Mouse (Mus musculus) urinary bladder, postnatal 14 days (tissue): ENCODE results near the gene Alkbh4.
"Not testable (repeated sequence)": the region's sequence is repeated elsewhere in the genome, so short reads cannot be mapped to it uniquely, and the experiment has no call there.

Experiments
- DNase-seq: peaks from one replicate; pipeline ENCODE4 v3.0.0; 2021; ENCODE audit warnings: low spot score

Alkbh4 gene

DNA sequence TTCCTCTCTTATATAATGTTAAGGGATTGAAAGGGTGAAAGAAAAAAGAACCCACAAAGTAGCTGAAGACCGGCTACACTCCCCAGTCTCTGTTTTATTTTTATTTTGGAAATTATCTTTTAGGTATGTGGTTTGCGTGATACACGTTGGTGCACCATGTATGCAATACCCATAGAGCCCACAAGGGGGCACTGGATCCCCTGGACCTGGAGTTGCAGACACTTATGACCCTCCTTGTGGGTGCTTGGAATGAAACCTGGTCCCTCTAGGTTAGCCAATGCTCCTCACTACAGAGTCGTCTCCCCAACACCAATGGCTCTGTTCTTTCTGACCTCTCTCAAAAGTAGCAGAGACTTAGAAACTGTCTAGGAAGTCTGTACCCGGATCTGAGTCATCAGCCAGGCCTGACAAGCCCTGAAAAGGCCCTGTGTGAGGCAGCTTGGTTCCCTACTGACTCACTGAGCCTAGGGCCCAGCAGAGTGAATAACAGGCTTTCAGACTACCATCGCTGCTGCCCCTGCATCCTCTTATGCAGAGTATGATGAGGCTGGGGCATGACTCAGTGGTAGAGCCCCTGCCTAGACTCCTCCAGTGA, 7.3 kb downstream of the Alkbh4 start:
- no peak for DNase-seq

- DNase-seq = no peak
Observed at GRCm38 (mm10) chr5:136144606-136145430, 8.9 kb downstream of the Alkbh4 start.

DNA sequence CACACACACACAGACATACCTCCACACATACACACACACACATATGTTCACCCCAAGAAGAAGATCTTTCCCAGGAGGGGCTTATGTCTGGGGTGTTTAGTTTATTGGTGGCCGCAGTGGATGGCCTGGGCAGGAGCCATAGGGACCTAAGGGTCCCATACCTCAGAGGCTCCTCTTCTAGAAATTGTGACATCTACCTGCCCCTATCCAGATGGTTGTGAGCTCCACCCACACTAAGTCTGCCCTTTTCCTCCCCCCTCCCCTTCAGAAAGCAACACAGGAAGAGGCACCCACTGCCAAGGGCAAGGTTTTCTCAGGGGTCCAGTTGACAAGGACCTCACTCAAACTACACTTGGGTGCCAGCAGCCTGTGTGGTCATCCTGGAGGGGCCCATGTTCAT, 11.0 kb downstream of the Alkbh4 start:
- DNase-seq = no peak

DNA sequence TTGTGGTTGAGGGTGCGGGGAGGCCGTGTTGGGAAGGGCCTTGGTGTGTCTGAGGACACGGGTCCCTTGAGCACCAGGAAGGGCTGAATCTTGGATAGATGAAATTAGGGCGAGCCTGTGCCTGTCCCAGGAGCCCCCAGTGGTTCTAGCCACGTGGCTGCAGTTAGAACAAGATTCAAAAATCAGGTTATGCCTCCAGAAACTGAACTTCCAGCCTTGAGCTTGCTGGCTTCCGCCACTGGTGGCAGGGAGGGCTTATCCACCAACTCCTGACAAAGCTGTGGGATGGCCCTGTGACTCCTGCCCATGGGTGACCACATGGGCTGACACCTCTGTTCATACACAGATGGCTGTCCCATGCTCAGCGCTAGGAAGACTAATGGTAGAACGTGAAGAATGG, 11.8 kb downstream of the Alkbh4 start:
- DNase-seq = no peak

DNA sequence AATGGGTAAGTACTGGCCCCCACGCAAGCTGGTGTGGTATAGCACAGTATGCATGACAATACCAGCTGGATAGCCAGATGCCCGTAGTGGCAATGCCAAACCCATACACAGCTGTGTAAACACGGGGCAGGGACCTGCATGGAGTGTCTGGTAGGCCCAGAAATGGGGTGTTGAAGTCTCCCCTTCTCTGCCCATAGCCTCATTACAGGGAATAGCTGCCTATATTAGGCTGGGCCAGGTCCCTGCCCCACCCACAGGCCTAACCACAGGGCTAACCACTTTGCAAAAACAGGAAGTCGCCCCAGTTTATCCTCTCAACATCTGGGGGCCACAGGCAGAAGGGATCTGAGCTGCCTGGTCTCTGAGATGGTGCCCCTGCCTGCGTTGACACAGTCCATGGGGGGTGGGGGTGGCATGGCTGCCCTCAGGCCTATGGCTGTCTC, 13.2 kb downstream of the Alkbh4 start:
- DNase-seq = not testable (repeated sequence)

- no peak for DNase-seq
Observed at GRCm38 (mm10) chr5:136152365-136152764, 16.4 kb downstream of the Alkbh4 start.

DNA sequence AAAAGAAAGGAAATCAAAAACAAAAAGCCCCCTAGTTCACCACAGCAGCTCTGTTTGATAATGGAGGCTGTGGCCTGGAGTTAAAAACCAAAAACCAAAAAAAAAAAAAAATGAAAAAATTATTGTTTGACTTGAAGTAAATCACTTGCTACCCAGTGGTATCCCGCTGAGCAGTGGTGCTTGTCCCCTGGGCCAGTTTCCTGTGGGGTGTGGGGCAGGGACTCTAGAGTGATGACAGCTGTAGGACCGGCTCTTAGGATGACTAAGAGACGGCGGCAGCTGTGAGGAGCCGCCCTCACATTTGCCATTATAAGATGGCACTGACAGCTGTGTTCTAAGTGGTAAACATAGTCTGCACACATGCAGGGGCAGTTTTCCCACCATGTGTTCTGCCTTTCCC, 19.5 kb downstream of the Alkbh4 start:
- DNase-seq = no peak

GRCm38 (mm10) chr5:136160084-136160483, 24.1 kb downstream of the Alkbh4 start:
- DNase-seq = peak; percentile 52

DNA sequence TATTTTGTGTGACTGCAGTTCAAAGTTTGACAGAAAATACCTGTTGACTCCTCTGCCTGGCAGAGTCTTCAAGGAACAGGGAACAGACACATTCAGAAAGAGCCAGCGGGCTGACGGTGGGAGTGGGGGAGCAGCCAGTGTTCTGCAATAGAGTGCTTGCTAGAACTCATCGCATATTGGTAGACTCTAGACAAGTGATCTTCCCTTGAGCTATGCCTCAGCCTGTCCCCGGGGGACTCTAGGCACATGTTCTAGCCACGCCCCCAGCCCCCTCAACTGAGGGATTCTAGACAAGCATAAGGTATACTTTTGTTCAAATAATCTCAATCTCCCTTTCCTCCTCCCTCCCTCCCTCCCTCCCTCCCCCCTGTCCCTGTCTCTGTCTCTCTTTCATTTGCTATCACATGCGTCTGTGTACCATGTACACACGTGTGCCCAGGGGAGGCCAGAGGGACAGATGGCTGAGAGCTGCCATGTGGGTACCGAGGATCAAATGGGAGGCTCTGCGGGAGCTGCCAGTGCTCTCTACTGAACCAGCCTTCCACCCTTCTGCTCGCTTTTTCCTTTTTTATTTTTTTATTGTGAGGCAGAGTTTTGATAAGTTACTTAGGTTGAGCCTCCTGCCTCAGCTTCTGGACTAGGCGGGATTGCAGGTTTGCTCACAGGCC, 28.0 kb downstream of the Alkbh4 start:
- DNase-seq = no peak

GRCm38 (mm10) chr5:136165246-136165645, 29.3 kb downstream of the Alkbh4 start:
- DNase-seq = no peak

DNA sequence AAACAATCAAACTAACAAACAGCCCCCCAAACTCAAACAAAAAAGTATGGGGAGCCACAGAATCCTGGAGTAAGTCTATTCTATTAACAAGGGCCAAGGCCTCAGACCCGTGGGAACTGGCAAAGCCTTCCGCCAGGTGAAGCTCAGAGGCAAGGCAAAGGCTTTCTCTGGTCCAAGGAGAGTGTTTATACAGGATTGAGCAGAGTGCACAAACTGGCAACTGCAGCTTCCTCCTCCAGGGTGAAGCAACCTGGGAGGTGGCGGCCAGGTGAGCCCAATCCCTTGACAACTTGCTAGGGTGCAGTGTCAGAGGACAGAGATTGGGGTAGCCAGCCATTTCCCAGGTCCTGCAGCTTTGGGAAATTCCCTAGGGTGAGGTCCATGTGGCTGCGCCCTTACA, 31.4 kb downstream of the Alkbh4 start:
- no peak for DNase-seq

- no peak for DNase-seq
Observed at GRCm38 (mm10) chr5:136168071-136168470, 32.1 kb downstream of the Alkbh4 start.

DNA sequence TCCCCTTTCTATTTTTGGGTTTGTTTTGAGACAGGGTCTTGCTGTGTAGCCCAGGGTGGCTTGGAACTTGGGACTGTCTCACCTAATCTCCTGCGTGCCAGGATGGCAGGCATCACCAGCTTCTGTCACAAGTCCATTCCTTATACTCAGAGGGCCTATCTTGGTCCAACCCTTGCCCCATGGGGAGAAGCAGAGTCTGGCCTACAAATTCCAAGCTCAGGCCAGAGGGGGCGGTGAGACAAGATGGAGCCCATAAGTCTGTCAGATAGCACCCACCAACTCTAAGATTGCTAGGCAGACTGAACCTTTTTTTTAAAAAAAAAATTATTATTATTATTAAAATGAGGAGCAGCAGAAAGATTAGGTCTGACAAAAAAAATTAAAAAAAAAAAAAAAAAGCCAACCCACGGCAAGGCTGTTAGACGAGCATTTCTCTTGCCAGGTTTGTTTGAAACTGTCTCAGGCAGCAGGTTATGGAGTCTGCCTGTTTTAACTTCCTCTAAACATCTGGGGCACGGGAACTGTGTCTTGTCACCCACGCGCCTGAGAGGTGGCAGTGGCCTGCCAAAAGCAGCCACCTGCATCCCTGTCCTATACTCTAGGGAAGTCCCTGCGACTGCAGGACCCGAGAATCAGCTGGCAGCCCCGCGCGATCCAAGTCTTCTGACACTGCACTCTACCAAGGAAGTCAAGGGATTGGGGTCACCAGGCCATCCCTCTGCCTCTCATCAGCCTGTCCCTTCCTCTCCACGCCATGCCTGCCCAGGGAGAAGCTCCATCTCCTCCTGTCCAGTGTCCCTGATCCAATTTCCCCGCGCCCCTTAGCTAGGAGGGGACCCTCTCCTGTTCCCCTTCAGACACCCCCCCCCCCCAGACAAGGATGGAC, 33.9 kb downstream of the Alkbh4 start:
- no peak for DNase-seq

GRCm38 (mm10) chr5:136170512-136171362, 34.8 kb downstream of the Alkbh4 start, which contains the start of gene Orai2:
Gene Orai2, minus strand, starts transcription at chr5:136170713.
- DNase-seq = peak; percentile 78

DNA sequence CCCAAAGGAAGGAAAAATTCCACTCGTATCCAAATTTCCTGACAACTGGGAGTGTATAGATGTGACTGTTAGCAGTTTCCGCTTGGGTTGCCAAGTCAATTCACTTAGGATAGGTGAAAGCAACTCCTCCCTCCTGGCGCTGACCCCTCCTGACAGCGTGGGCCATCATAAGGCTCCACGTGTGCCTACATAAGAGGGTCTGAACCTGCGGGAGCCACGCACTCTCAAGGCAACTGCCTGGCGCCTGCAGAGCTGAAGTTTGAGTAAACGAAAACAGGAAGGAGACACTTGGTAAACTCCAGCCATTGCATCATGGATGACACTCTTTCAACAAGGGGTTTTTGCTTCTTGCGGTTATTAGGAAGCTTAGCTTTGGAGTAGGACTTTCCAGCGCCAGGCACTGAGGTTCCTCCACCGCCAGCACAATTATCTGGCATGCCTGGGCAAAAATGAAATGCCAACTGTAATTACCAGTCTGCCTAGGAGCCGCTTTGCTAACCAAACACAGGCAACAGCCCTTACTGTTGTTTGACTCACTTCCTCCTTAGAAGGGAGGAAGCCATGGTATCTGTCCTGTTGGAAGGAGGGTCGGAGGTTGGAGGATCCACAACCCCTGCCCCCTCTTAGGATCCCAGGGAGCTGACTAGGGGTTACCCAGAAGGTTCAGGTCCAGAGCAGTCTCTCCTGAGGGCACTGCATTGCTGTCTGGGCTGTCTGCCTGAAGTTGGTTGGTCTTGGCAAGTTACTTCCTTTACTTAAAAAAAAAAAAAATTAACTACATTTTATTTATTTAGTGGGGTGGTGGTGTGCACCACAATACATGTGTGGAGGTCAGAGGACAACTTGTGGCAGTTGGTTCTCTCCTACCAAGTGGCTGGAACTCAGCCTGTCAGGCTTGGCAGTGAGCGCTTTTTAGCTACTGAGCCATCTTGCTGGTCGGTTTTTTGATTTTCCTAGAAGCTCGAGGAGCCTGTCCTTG, 35.7 kb downstream of the Alkbh4 start:
- DNase-seq = peak; percentile 31

- no peak for DNase-seq
Observed at GRCm38 (mm10) chr5:136172939-136173338, 37.0 kb downstream of the Alkbh4 start.

DNA sequence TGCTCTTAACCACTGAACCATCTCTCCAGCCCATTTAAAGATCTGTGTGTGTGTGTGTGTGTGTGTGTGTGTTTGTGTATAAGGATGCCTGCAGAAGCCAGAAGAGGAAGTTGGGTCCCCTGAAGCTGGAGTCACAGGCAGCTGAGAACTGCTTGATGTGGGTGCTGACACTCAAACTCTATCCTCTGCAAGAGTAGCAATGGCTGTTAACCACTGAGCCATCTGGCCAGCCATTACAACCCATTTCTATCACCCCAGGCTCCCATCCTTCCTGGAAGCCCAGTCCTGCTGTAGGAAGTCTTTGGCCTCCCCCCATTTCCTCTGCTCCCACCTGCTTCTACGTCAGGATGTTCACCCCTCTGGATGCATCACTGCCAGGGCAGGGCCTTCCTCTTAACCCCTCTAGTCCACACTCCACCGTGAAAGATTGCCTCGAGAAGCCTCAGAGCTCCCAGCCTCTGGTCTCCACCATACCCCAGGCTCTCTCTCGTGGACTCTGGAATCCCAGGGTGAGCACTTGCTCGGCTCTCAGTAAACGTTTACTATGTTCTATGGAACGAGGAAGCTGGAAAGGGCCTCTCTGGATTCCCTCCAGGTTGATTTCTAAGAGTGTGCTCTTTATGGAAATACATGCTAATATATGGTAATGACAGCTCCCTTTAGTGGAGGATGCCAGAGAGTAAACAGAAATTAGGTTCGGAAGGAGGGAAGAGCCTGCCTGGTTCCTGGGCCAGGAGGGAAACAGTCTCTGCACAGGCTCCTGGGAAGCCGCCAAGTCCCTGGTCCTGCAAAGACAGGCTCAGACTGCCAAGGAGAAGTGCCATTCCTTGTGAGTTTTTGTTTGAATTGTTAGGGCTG, 37.9 kb downstream of the Alkbh4 start:
- peak; percentile 83 for DNase-seq

- DNase-seq = no peak
Observed at GRCm38 (mm10) chr5:136179594-136179993, 43.6 kb downstream of the Alkbh4 start.

- DNase-seq = no peak
Observed at GRCm38 (mm10) chr5:136181197-136181596, 45.3 kb downstream of the Alkbh4 start.
